Mouse (Mus musculus) kidney, postnatal 0 days (tissue): Measurements from ENCODE around the gene Aes. TPM values are rescaled to one million over a fixed set of nuclear protein-coding genes. Genes with fewer than 3 reads are reported as not detected.
A peak's percentile ranks its signal among the peaks of the same experiment; 100 is the strongest.

Source experiments
- ATAC-seq: fragments of 200-750 bp; cut with Nextera tagmentation; replicated peaks from 2 replicates; pipeline ENCODE4 v1.8.0; 2017; ENCODE audit warnings: low read depth, moderate number of reproducible peaks, moderate TSS enrichment, moderate library complexity; ENCODE audit not compliant: low FRiP score
- DNase-seq: peaks from one replicate; pipeline ENCODE4 v3.0.0-alpha.2; 2016; ENCODE audit warnings: low spot score
- H3K27ac ChIP-seq: fragments of 300-500 bp; sonication (generic); 2 replicates; pipeline ENCODE4 v1.5.1; 2014; ENCODE audit warnings: mild to moderate bottlenecking
- H3K27me3 ChIP-seq: fragments of 300-500 bp; sonication (generic); 2 replicates; pipeline ENCODE4 v1.6.1; 2014; ENCODE audit warnings: low read length, mixed read lengths; ENCODE audit not compliant: insufficient read depth
- H3K36me3 ChIP-seq: fragments of 300-500 bp; sonication (generic); 2 replicates; pipeline ENCODE4 v1.6.1; 2014; ENCODE audit warnings: low read length, mixed read lengths; ENCODE audit not compliant: insufficient read depth
- H3K4me1 ChIP-seq: fragments of 300-500 bp; sonication (generic); replicated peaks from 2 replicates; pipeline ENCODE4 v1.6.1; 2014; ENCODE audit warnings: antibody characterized with exemption, low read length, mixed read lengths; ENCODE audit not compliant: insufficient read depth
- H3K4me2 ChIP-seq: fragments of 300-500 bp; sonication (generic); 2 replicates; pipeline ENCODE4 v1.6.1; 2014; ENCODE audit warnings: mild to moderate bottlenecking, low read length, moderate library complexity, mixed read lengths
- H3K4me3 ChIP-seq: fragments of 300-500 bp; sonication (generic); replicated peaks from 2 replicates; pipeline ENCODE4 v1.5.1; 2014; ENCODE audit warnings: low read depth, low read length
- H3K9ac ChIP-seq: fragments of 300-500 bp; sonication (generic); 2 replicates; pipeline ENCODE4 v1.6.1; 2014; ENCODE audit warnings: low read depth, low read length
- H3K9me3 ChIP-seq: fragments of 300-500 bp; sonication (generic); replicated peaks from 2 replicates; pipeline ENCODE4 v1.6.1; 2016; ENCODE audit warnings: low read length, inconsistent platforms, mixed read lengths
- CTCF ChIP-seq: IDR thresholded peaks from 2 replicates; pipeline ENCODE4 v1.5.1; 2016; ENCODE audit warnings: antibody characterized with exemption, low read depth, mild to moderate bottlenecking, moderate library complexity
- WGBS: fragments of 180-500 bp; shearing (Covaris S2); extraction: QIAGEN DNeasy Blood & Tissue Kit; methylation state at CpG from one replicate; pipeline ENCODE4 v1.1.7; 2014; 5-methylcytosine and 5-hydroxymethylcytosine counted together
- polyA plus RNA-seq: library from polyadenylated mRNA; unstranded; fragments of >200 nt; fragmentation: Nextera tagmentation; extraction: Ambion mirVana; gene quantifications from 2 replicates; pipeline ENCODE4 v1.2.1, GENCODE M21; 2015

The Aes gene
- polyA plus RNA-seq, 1 experiment from 2014 or later, result 582 TPM

GRCm38 (mm10) chr10:81601396-81601905 is 42.2 kb downstream of the Aes start:
- Histone ChIP-seq H3K27ac (no peak overlapping the region), H3K9me3 (no peaks in the 10 kb centered on the region), H3K9ac (0 out of 2 replicates have a peak overlapping the region, but pooled peaks have one; percentile 14), H3K4me2 (peak overlapping the region; percentile 50), H3K27me3 (no peaks in the 10 kb centered on the region), H3K4me3 (peak overlapping the region; percentile 9; the same call in 1 of the 2 replicates), H3K4me1 (peaks cover 35% of the 10 kb centered on the region), H3K36me3 (no peaks in the 10 kb centered on the region)
- WGBS, result 18% methylated on average over 7 of the region's 7 CpGs
- ATAC-seq, result no peak
- no peak for DNase-seq
- no peak for TF ChIP-seq CTCF

GRCm38 (mm10) chr10:81602741-81603151 is 43.5 kb downstream of the Aes start:
- TF ChIP-seq CTCF, result peak; percentile 77
- Histone ChIP-seq H3K9ac (no peak overlapping the region), H3K9me3 (no peaks in the 10 kb centered on the region), H3K27me3 (no peaks in the 10 kb centered on the region), H3K27ac (no peak overlapping the region), H3K4me3 (no peak overlapping the region), H3K36me3 (no peaks in the 10 kb centered on the region), H3K4me1 (peaks cover 22% of the 10 kb centered on the region), H3K4me2 (no peak overlapping the region)
- ATAC-seq (no peak), DNase-seq (peak; percentile 95)
- whole genome bisulfite sequencing, result 22% methylated on average over 4 of the region's 4 CpGs

DNA sequence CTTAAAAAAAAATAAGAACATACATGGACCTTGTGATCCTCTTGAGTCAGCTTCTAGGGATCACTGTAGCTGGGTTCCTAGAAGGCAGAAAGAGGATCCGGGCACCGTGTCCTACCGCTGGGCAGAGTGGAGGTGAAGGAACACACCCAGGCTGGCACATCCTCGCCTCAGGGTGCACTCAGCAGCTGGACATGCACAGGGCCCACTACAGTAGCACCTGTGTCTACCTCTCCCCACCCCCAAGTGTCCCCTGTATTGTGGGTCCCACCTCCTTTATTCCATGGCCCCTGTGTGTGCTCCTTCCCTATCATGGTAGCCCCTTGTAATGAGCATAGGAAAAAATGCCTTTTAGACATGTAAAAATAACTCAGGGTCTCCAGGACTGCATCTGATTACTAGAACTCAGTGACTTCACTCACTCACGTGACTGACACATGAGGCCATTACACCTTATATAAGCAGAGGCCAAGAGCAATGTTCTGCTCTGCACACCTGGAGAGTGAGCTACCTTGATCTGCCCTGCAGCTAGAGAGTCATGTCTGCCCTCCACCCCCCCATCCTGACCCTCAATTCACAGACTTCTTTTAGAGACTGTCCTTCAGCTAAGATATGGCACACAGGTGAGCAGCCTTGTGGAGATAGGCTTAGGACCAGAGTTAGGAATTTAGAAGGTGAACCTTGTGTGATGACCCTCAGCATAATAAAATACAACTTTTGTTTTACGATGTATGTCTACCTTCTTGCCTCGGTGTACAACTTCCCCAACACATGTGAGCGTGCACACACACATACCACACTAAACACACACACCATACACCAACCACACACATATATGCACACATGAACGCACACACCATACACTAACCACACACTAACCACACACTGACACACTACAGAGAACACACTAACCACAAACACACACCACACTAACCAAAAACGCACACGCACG is 45.0 kb downstream of the Aes start:
- Histone ChIP-seq H3K36me3 (no peaks in the 10 kb centered on the region), H3K4me3 (no peak overlapping the region), H3K9me3 (no peaks in the 10 kb centered on the region), H3K9ac (no peak overlapping the region), H3K4me1 (peaks cover 16% of the 10 kb centered on the region), H3K27me3 (no peaks in the 10 kb centered on the region), H3K27ac (no peak overlapping the region; the same call in 1 of the 2 replicates), H3K4me2 (peak overlapping the region; percentile 67)
- TF ChIP-seq CTCF, result no peak
- DNase-seq (no peak), ATAC-seq (no peak)
- 69% methylated on average over 12 of the region's 12 CpGs for WGBS

GRCm38 (mm10) chr10:81604968-81605665 is 45.8 kb downstream of the Aes start:
- Histone ChIP-seq H3K36me3 (no peaks in the 10 kb centered on the region), H3K4me3 (peak overlapping the region; percentile 26), H3K9me3 (no peaks in the 10 kb centered on the region), H3K27me3 (no peaks in the 10 kb centered on the region), H3K9ac (no peak overlapping the region), H3K27ac (peak overlapping the region; percentile 87), H3K4me2 (peak overlapping the region; percentile 67), H3K4me1 (peaks cover 16% of the 10 kb centered on the region)
- DNase-seq (peak; percentile 95), ATAC-seq (0 out of 2 replicates have a peak, but pooled peaks have one; percentile 4)
- 17% methylated on average over 29 of the region's 29 CpGs for WGBS
- peak; percentile 89 for TF ChIP-seq CTCF

- Histone ChIP-seq H3K4me1 (peaks cover 14% of the 10 kb centered on the region), H3K9me3 (no peaks in the 10 kb centered on the region), H3K36me3 (no peaks in the 10 kb centered on the region), H3K4me2 (peak overlapping the region; percentile 67), H3K4me3 (peak overlapping the region; percentile 26), H3K27me3 (no peaks in the 10 kb centered on the region), H3K9ac (0 out of 2 replicates have a peak overlapping the region, but pooled peaks have one; percentile 35), H3K27ac (peak overlapping the region; percentile 87)
- WGBS, result 2% methylated on average over 14 of the region's 14 CpGs
- DNase-seq (no peak), ATAC-seq (no peak)
- TF ChIP-seq CTCF, result no peak
Measured at GRCm38 (mm10) chr10:81605666-81605973, 46.3 kb downstream of the Aes start.
